Mouse (Mus musculus): Measurements from ENCODE around the gene Ap3m1. TPM values are rescaled to one million over a fixed set of nuclear protein-coding genes. Genes with fewer than 3 reads are reported as not detected.

Ap3m1 gene
- polyA plus RNA-seq, 1 experiment from 2014 or later = 78.2 TPM

- Histone ChIP-seq H3K4me3 (no peak overlapping the region), H3K4me2 (no peak overlapping the region), H3K9me3 (no peaks in the 10 kb centered on the region), H3K4me1 (no peaks in the 10 kb centered on the region), H3K9ac (no peak overlapping the region), H3K27ac (no peak overlapping the region), H3K36me3 (replicated peaks) (no peaks in the 10 kb centered on the region), H3K27me3 (replicated peaks) (no peaks in the 10 kb centered on the region)
- ATAC-seq (replicated peaks) = no peak
- WGBS = 64% methylated on average over 1 of the region's 1 CpGs
Measured at GRCm38 (mm10) chr14:21064321-21064720, 12.0 kb upstream of the Ap3m1 start.

- ATAC-seq (replicated peaks) = no peak
- WGBS = 72% methylated on average over 5 of the region's 5 CpGs
- Histone ChIP-seq H3K9ac (no peak overlapping the region), H3K27ac (no peak overlapping the region), H3K4me1 (no peaks in the 10 kb centered on the region), H3K36me3 (replicated peaks) (no peaks in the 10 kb centered on the region), H3K4me3 (no peak overlapping the region), H3K4me2 (no peak overlapping the region), H3K27me3 (replicated peaks) (no peaks in the 10 kb centered on the region), H3K9me3 (no peaks in the 10 kb centered on the region)
Measured at GRCm38 (mm10) chr14:21062766-21063513, 10.6 kb upstream of the Ap3m1 start.

- whole genome bisulfite sequencing = 97% methylated on average over 2 of the region's 2 CpGs
- Histone ChIP-seq H3K9ac (no peak overlapping the region), H3K27ac (no peak overlapping the region), H3K4me1 (no peaks in the 10 kb centered on the region), H3K4me2 (no peak overlapping the region), H3K36me3 (replicated peaks) (no peaks in the 10 kb centered on the region), H3K27me3 (replicated peaks) (no peaks in the 10 kb centered on the region), H3K9me3 (no peaks in the 10 kb centered on the region), H3K4me3 (no peak overlapping the region)
- ATAC-seq (replicated peaks) = no peak
Measured at GRCm38 (mm10) chr14:21058972-21059371, 6.7 kb upstream of the Ap3m1 start.

- Histone ChIP-seq H3K27ac (no peak overlapping the region), H3K4me3 (0 out of 2 replicates have a peak overlapping the region, but pooled peaks have one; percentile 82), H3K36me3 (replicated peaks) (no peaks in the 10 kb centered on the region), H3K27me3 (replicated peaks) (no peaks in the 10 kb centered on the region), H3K4me2 (peak overlapping the region; percentile 93), H3K9me3 (no peaks in the 10 kb centered on the region), H3K9ac (no peak overlapping the region), H3K4me1 (peaks cover 16% of the 10 kb centered on the region)
- 54% methylated on average over 7 of the region's 7 CpGs for WGBS
- ATAC-seq (replicated peaks) = no peak
Measured at GRCm38 (mm10) chr14:21053586-21053985, 1.3 kb upstream of the Ap3m1 start.

GRCm38 (mm10) chr14:21053151-21053550 is 843 bp upstream of the Ap3m1 start:
- 9% methylated on average over 8 of the region's 8 CpGs for WGBS
- H3K9me3 ChIP-seq = no peaks in the 10 kb centered on the region
- peak overlapping the region; percentile 93 for H3K4me2 ChIP-seq
- H3K4me3 ChIP-seq = peak overlapping the region; percentile 82
- H3K27ac ChIP-seq = peak overlapping the region; percentile 97
- no peak for ATAC-seq (replicated peaks)
- H3K27me3 ChIP-seq (replicated peaks) = no peaks in the 10 kb centered on the region
- H3K36me3 ChIP-seq (replicated peaks) = no peaks in the 10 kb centered on the region
- H3K9ac ChIP-seq = peak overlapping the region; percentile 76; the same call in 1 of the 2 replicates
- H3K4me1 ChIP-seq = peaks cover 16% of the 10 kb centered on the region

- no peaks in the 10 kb centered on the region for H3K27me3 ChIP-seq (replicated peaks)
- no peaks in the 10 kb centered on the region for H3K36me3 ChIP-seq (replicated peaks)
- under 1% methylated on average over 25 of the region's 25 CpGs for WGBS
- H3K4me2 ChIP-seq = peak overlapping the region; percentile 93
- peak overlapping the region; percentile 82 for H3K4me3 ChIP-seq
- no peaks in the 10 kb centered on the region for H3K9me3 ChIP-seq
- peak overlapping the region; percentile 97 for H3K27ac ChIP-seq
- ATAC-seq (replicated peaks) = peak; percentile 88
- H3K4me1 ChIP-seq = peaks cover 16% of the 10 kb centered on the region
- H3K9ac ChIP-seq = peak overlapping the region; percentile 76
Measured at GRCm38 (mm10) chr14:21052781-21053130, 448 bp upstream of the Ap3m1 start.

GRCm38 (mm10) chr14:21051380-21052111 is 762 bp downstream of the Ap3m1 start:
- H3K4me2 ChIP-seq = peak overlapping the region; percentile 93
- no peaks in the 10 kb centered on the region for H3K27me3 ChIP-seq (replicated peaks)
- 10% methylated on average over 28 of the region's 28 CpGs for WGBS
- H3K4me3 ChIP-seq = peak overlapping the region; percentile 82
- H3K4me1 ChIP-seq = peaks cover 16% of the 10 kb centered on the region
- peak; percentile 21; the same call in 1 of the 2 replicates for ATAC-seq (replicated peaks)
- H3K27ac ChIP-seq = peak overlapping the region; percentile 97
- peak overlapping the region; percentile 76 for H3K9ac ChIP-seq
- H3K36me3 ChIP-seq (replicated peaks) = no peaks in the 10 kb centered on the region
- no peaks in the 10 kb centered on the region for H3K9me3 ChIP-seq

GRCm38 (mm10) chr14:21050734-21051133 is 1.6 kb downstream of the Ap3m1 start:
- Histone ChIP-seq H3K27ac (no peak overlapping the region), H3K4me1 (peaks cover 16% of the 10 kb centered on the region), H3K36me3 (replicated peaks) (no peaks in the 10 kb centered on the region), H3K27me3 (replicated peaks) (no peaks in the 10 kb centered on the region), H3K9me3 (no peaks in the 10 kb centered on the region), H3K4me2 (peak overlapping the region; percentile 93; the same call in 1 of the 2 replicates), H3K4me3 (peak overlapping the region; percentile 82; the same call in 1 of the 2 replicates), H3K9ac (no peak overlapping the region)
- no peak for ATAC-seq (replicated peaks)
- WGBS = 76% methylated on average over 3 of the region's 3 CpGs

GRCm38 (mm10) chr14:21048879-21049278 is 3.4 kb downstream of the Ap3m1 start:
- Histone ChIP-seq H3K4me3 (no peak overlapping the region), H3K27me3 (replicated peaks) (no peaks in the 10 kb centered on the region), H3K36me3 (replicated peaks) (0 out of 2 replicates have a peak, but pooled peaks cover 3% of the 10 kb centered on the region), H3K27ac (no peak overlapping the region), H3K9ac (no peak overlapping the region), H3K4me2 (no peak overlapping the region), H3K9me3 (no peaks in the 10 kb centered on the region), H3K4me1 (peaks cover 16% of the 10 kb centered on the region)
- ATAC-seq (replicated peaks) = no peak

- WGBS = 92% methylated on average over 2 of the region's 2 CpGs
- H3K9me3 ChIP-seq = no peaks in the 10 kb centered on the region
- H3K27me3 ChIP-seq (replicated peaks) = no peaks in the 10 kb centered on the region
- no peak for ATAC-seq (replicated peaks)
- H3K4me2 ChIP-seq = no peak overlapping the region
- H3K9ac ChIP-seq = no peak overlapping the region
- no peak overlapping the region for H3K4me3 ChIP-seq
- 0 out of 2 replicates have a peak, but pooled peaks cover 3% of the 10 kb centered on the region for H3K36me3 ChIP-seq (replicated peaks)
- no peak overlapping the region for H3K27ac ChIP-seq
- peaks cover 9% of the 10 kb centered on the region for H3K4me1 ChIP-seq
Measured at GRCm38 (mm10) chr14:21047840-21048239, 4.5 kb downstream of the Ap3m1 start.

GRCm38 (mm10) chr14:21039623-21040022 is 12.7 kb downstream of the Ap3m1 start:
- H3K4me1 ChIP-seq = no peaks in the 10 kb centered on the region
- no peak overlapping the region for H3K27ac ChIP-seq
- H3K9ac ChIP-seq = no peak overlapping the region
- WGBS = 92% methylated on average over 4 of the region's 4 CpGs
- no peak overlapping the region for H3K4me3 ChIP-seq
- H3K27me3 ChIP-seq (replicated peaks) = no peaks in the 10 kb centered on the region
- H3K36me3 ChIP-seq (replicated peaks) = peaks cover 37% of the 10 kb centered on the region
- H3K9me3 ChIP-seq = no peaks in the 10 kb centered on the region
- no peak for ATAC-seq (replicated peaks)
- no peak overlapping the region for H3K4me2 ChIP-seq

GRCm38 (mm10) chr14:21039077-21039476 is 13.2 kb downstream of the Ap3m1 start:
- Histone ChIP-seq H3K4me3 (no peak overlapping the region), H3K9ac (no peak overlapping the region), H3K36me3 (replicated peaks) (peaks cover 34% of the 10 kb centered on the region), H3K27me3 (replicated peaks) (no peaks in the 10 kb centered on the region), H3K4me2 (no peak overlapping the region), H3K27ac (no peak overlapping the region), H3K9me3 (no peaks in the 10 kb centered on the region), H3K4me1 (no peaks in the 10 kb centered on the region)
- 93% methylated on average over 12 of the region's 12 CpGs for WGBS
- ATAC-seq (replicated peaks) = no peak
